Mouse (Mus musculus) megakaryocyte, embryonic 14.5 days (primary cell): Measurements from ENCODE around the gene Camkk2.

Experiments
- FLI1 ChIP-seq: IDR thresholded peaks from 2 replicates; pipeline ENCODE4 v1.6.1; 2012; ENCODE audit warnings: low read length, inconsistent platforms, mixed read lengths
- GATA1 ChIP-seq: IDR thresholded peaks from 3 replicates; pipeline ENCODE4 v1.6.1; 2012; ENCODE audit warnings: mixed read lengths, low read length, inconsistent platforms, borderline replicate concordance

- TF ChIP-seq GATA1 (no peak), FLI1 (no peak)
These were observed 24.7 kb downstream of the Camkk2 start for GRCm38 (mm10) chr5:122754477-122754876.
